8 mouse cellular contexts compared by ENCODE assay signal in the genomic region with DNA sequence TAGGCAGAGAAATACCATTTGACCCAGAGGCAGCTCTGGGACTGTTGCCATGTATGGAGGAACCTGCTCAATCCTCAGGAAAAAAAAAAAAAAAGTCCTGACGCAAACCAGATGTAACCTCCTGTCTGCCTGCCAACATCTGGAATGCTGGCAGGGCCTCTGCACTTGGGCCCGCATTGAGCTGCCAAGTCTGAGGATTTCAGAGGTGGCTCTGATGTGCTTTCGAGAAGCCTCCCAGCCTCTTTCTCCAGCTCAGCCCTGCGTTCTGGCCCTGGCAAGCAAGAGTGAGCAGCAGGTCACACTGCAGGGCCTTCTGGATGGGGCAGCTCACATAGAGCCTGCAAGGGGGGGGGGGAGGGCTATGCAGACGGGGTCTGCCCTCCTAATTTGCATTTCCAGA. TPM values are rescaled to one million over a fixed set of nuclear protein-coding genes. Genes with fewer than 3 reads are reported as not detected.
DNase-seq lines count a peak whose midpoint lies in the region; ATAC-seq and TF ChIP-seq lines count a peak whose summit lies in the region.

No protein-coding gene starts in this region.

- H3K4me3 ChIP-seq in embryonic facial prominence, embryonic 15.5 days (replicated peaks), result peak overlapping the region; percentile 69; the same call in 1 of the 2 replicates
- no peak overlapping the region for H3K4me3 ChIP-seq in limb, embryonic 11.5 days (ENCODE audit: low read depth, low read length)
- H3K4me3 ChIP-seq in stomach, embryonic 16.5 days (replicated peaks; ENCODE audit: low read length), result no peak overlapping the region
- H3K4me3 ChIP-seq in thymus, adult 2 months (ENCODE audit: control insufficient read depth, insufficient read depth, low read length), result no peak overlapping the region

- TF ChIP-seq CTCF in thymus, adult 2 months (IDR thresholded peaks at IDR 0.05; ENCODE audit: borderline replicate concordance, control insufficient read depth, extremely low read depth, insufficient read depth, low read length, poor library complexity), result no peak

- 15% methylated on average over 5 of the region's 5 CpGs for WGBS in embryonic facial prominence, embryonic 15.5 days
- WGBS in limb, embryonic 11.5 days, result 18% methylated on average over 5 of the region's 5 CpGs
- WGBS in stomach, embryonic 16.5 days, result 34% methylated on average over 5 of the region's 5 CpGs
- WGBS in thymus, adult 2 months, result 97% methylated on average over 5 of the region's 5 CpGs

- peak overlapping the region; percentile 85 for H3K27ac ChIP-seq in embryonic facial prominence, embryonic 15.5 days (replicated peaks)
- peak overlapping the region; percentile 81 for H3K27ac ChIP-seq in limb, embryonic 11.5 days (replicated peaks; ENCODE audit: low read depth, low read length)
- peak overlapping the region; percentile 79 for H3K27ac ChIP-seq in stomach, embryonic 16.5 days (ENCODE audit: low read length)
- no peak overlapping the region for H3K27ac ChIP-seq in thymus, adult 2 months (ENCODE audit: control insufficient read depth, insufficient read depth, low read length)

- peaks cover 42% of the 10 kb centered on the region for H3K36me3 ChIP-seq in embryonic facial prominence, embryonic 15.5 days
- peaks cover 30% of the 10 kb centered on the region for H3K36me3 ChIP-seq in limb, embryonic 11.5 days (ENCODE audit: control insufficient read depth, insufficient read depth, low read length)
- H3K36me3 ChIP-seq in stomach, embryonic 16.5 days (ENCODE audit: control insufficient read depth, insufficient read depth, low read length), result peaks cover 17% of the 10 kb centered on the region; the same call in 1 of the 2 replicates
- no peaks in the 10 kb centered on the region for H3K36me3 ChIP-seq in thymus, adult 2 months (ENCODE audit: control insufficient read depth, insufficient read depth, low read length)

- H3K27me3 ChIP-seq in embryonic facial prominence, embryonic 15.5 days, result no peaks in the 10 kb centered on the region
- H3K27me3 ChIP-seq in limb, embryonic 11.5 days (ENCODE audit: control insufficient read depth, insufficient read depth, low read length), result no peaks in the 10 kb centered on the region
- no peaks in the 10 kb centered on the region for H3K27me3 ChIP-seq in stomach, embryonic 16.5 days (ENCODE audit: control insufficient read depth, insufficient read depth, low read length)
- peaks cover under 1% of the 10 kb centered on the region; the same call in 1 of the 2 replicates for H3K27me3 ChIP-seq in thymus, adult 2 months (ENCODE audit: control insufficient read depth, insufficient read depth, low read length)

- peak; percentile 21 for DNase-seq in embryo, embryonic 9.5 days (ENCODE audit: extremely low spot score)
- DNase-seq in embryo, embryonic 10.5 days (ENCODE audit: low spot score), result no peak
- DNase-seq in heart, postnatal 36 days, result peak; percentile 83 to 85
- DNase-seq in limb, embryonic 11.5 days (ENCODE audit: low spot score), result peak; percentile 62
- no peak for DNase-seq in thymus, adult 2 months

- peak overlapping the region; percentile 49 for H3K4me2 ChIP-seq in embryonic facial prominence, embryonic 15.5 days (replicated peaks)
- H3K4me2 ChIP-seq in limb, embryonic 11.5 days (ENCODE audit: low read depth, severe bottlenecking), result peak overlapping the region; percentile 50; the same call in 1 of the 2 replicates
- peak overlapping the region; percentile 3; the same call in 1 of the 2 replicates for H3K4me2 ChIP-seq in stomach, embryonic 16.5 days (ENCODE audit: low read depth, low read length)

- TF ChIP-seq POLR2A in thymus, adult 2 months (IDR thresholded peaks at IDR 0.05; ENCODE audit: control insufficient read depth, extremely low read depth, insufficient read depth, low read length, poor library complexity), result no peak

- no peaks in the 10 kb centered on the region for H3K9me3 ChIP-seq in embryonic facial prominence, embryonic 15.5 days (replicated peaks)
- H3K9me3 ChIP-seq in limb, embryonic 11.5 days (ENCODE audit: control insufficient read depth, low read length), result no peaks in the 10 kb centered on the region
- no peaks in the 10 kb centered on the region for H3K9me3 ChIP-seq in stomach, embryonic 16.5 days (replicated peaks; ENCODE audit: control insufficient read depth, low read length)

- intact Hi-C loops in heart, postnatal 36 days (cut with DNase I), result no loop called here

- ATAC-seq in embryonic facial prominence, embryonic 15.5 days (ENCODE audit: insufficient number of reproducible peaks, low FRiP score, low TSS enrichment, low read depth), result peak; percentile 78
- 0 out of 2 replicates have a peak, but pooled peaks have one; percentile 22 for ATAC-seq in limb, embryonic 11.5 days (ENCODE audit: insufficient number of reproducible peaks, low FRiP score, low TSS enrichment, low read depth)
- ATAC-seq in stomach, embryonic 16.5 days (ENCODE audit: insufficient read depth, low FRiP score), result peak; percentile 74
- no peak for ATAC-seq in monocyte, adult 5-6 weeks (replicated peaks; ENCODE audit: insufficient number of reproducible peaks, low FRiP score, low TSS enrichment, poor library complexity, severe bottlenecking)

- H3K4me1 ChIP-seq in embryonic facial prominence, embryonic 15.5 days, result peaks cover 65% of the 10 kb centered on the region
- peaks cover 48% of the 10 kb centered on the region for H3K4me1 ChIP-seq in limb, embryonic 11.5 days (ENCODE audit: control insufficient read depth, insufficient read depth, low read length)
- H3K4me1 ChIP-seq in stomach, embryonic 16.5 days (ENCODE audit: control insufficient read depth, insufficient read depth, low read length), result peaks cover 43% of the 10 kb centered on the region
- peaks cover 11% of the 10 kb centered on the region for H3K4me1 ChIP-seq in thymus, adult 2 months (replicated peaks; ENCODE audit: control insufficient read depth, insufficient read depth, low read length)

- H3K9ac ChIP-seq in embryonic facial prominence, embryonic 15.5 days, result no peak overlapping the region
- H3K9ac ChIP-seq in limb, embryonic 11.5 days (ENCODE audit: low read length), result peak overlapping the region; percentile 12; the same call in 1 of the 2 replicates
- H3K9ac ChIP-seq in stomach, embryonic 16.5 days (ENCODE audit: low read length), result peak overlapping the region; percentile 48

RNA-seq across cellular contexts. Expression of gene Igfbp4, which starts 6.1 kb away (rescaled TPM):
- polyA plus RNA-seq in embryonic facial prominence, embryonic 15.5 days (2015; fragmentation: Nextera tagmentation; extraction: Ambion mirVana), result 1,352 and 1,417 TPM in 2 replicates
- total RNA-seq in heart, postnatal 36 days (2021), result 10 to 100 TPM; 80.6 to 93.5 TPM
- polyA plus RNA-seq in limb, embryonic 11.5 days (2014; fragmentation: Nextera tagmentation; extraction: Ambion mirVana), result 799 and 884 TPM in 2 replicates
- 411 and 440 TPM in 2 replicates for polyA plus RNA-seq in stomach, embryonic 16.5 days (2015; fragmentation: Nextera tagmentation; extraction: Ambion mirVana)
- 0.43 to 5.5 TPM (median 1.2 TPM) in 3 replicates for total RNA-seq in monocyte, adult 5-6 weeks (2017)
- 176 and 220 TPM in 2 replicates for polyA plus RNA-seq in thymus, adult 2 months (2012; rRNA removed)

RNA-seq across cellular contexts. Expression of gene Top2a, which starts 23.1 kb away (rescaled TPM):
- polyA plus RNA-seq in embryonic facial prominence, embryonic 15.5 days (2015; fragmentation: Nextera tagmentation; extraction: Ambion mirVana), result 162 and 168 TPM in 2 replicates
- 1 to 10 TPM; 3.9 to 4.6 TPM for total RNA-seq in heart, postnatal 36 days (2021)
- polyA plus RNA-seq in limb, embryonic 11.5 days (2014; fragmentation: Nextera tagmentation; extraction: Ambion mirVana), result 422 and 448 TPM in 2 replicates
- polyA plus RNA-seq in stomach, embryonic 16.5 days (2015; fragmentation: Nextera tagmentation; extraction: Ambion mirVana), result 186 and 188 TPM in 2 replicates
- 14.1 to 26.1 TPM (median 15.5 TPM) in 3 replicates for total RNA-seq in monocyte, adult 5-6 weeks (2017)
- 59.2 and 85.6 TPM in 2 replicates for polyA plus RNA-seq in thymus, adult 2 months (2012; rRNA removed)

RNA-seq across cellular contexts. Expression of gene Tns4, which starts 42.0 kb away (rescaled TPM):
- 2.7 and 2.8 TPM in 2 replicates for polyA plus RNA-seq in embryonic facial prominence, embryonic 15.5 days (2015; fragmentation: Nextera tagmentation; extraction: Ambion mirVana)
- under 1 TPM; 0.27 to 0.36 TPM for total RNA-seq in heart, postnatal 36 days (2021)
- 1.2 and 1.6 TPM in 2 replicates for polyA plus RNA-seq in limb, embryonic 11.5 days (2014; fragmentation: Nextera tagmentation; extraction: Ambion mirVana)
- polyA plus RNA-seq in stomach, embryonic 16.5 days (2015; fragmentation: Nextera tagmentation; extraction: Ambion mirVana), result 1.8 and 2.4 TPM in 2 replicates
- total RNA-seq in monocyte, adult 5-6 weeks (2017), result 4.1 to 6.4 TPM (median 4.2 TPM) in 3 replicates
- polyA plus RNA-seq in thymus, adult 2 months (2012; rRNA removed), result 5.2 and 7.5 TPM in 2 replicates

Comparison
In these comparisons a context has a peak if more than half of its experiments do, and no peak if none do; other contexts are left out.
1. DNase-seq: peak in embryo, embryonic 9.5 days (single experiment), heart, postnatal 36 days (2 of 2) and limb, embryonic 11.5 days (single experiment); none in embryo, embryonic 10.5 days (single experiment) and thymus, adult 2 months (single experiment).
2. Peak in every context shown above with its lines, with median percentiles within 50 percentile points of each other: H3K4me2 ChIP-seq.